Mouse (Mus musculus) midbrain, embryonic 16.5 days (tissue): ENCODE measurements around the gene Sfxn4. TPM values are rescaled to one million over a fixed set of nuclear protein-coding genes. Genes with fewer than 3 reads are reported as not detected.

Experiments used
- ATAC-seq: fragments of 200-750 bp; cut with Nextera tagmentation; 2 replicates; pipeline ENCODE4 v1.8.0; 2017; ENCODE audit warnings: moderate TSS enrichment
- H3K27ac ChIP-seq: fragments of 300-500 bp; sonication (generic); 2 replicates; pipeline ENCODE4 v1.5.1; 2014; ENCODE audit warnings: mild to moderate bottlenecking, low read length, mixed read lengths
- H3K27me3 ChIP-seq: fragments of 300-500 bp; sonication (generic); 2 replicates; pipeline ENCODE4 v1.6.1; 2014; ENCODE audit warnings: low read depth, low read length, mixed read lengths; ENCODE audit not compliant: control insufficient read depth, insufficient read depth
- H3K36me3 ChIP-seq: fragments of 300-500 bp; sonication (generic); 2 replicates; pipeline ENCODE4 v1.6.1; 2014; ENCODE audit warnings: mild to moderate bottlenecking, low read length, moderate library complexity, mixed read lengths; ENCODE audit not compliant: control insufficient read depth, insufficient read depth
- H3K4me1 ChIP-seq: fragments of 300-500 bp; sonication (generic); 2 replicates; pipeline ENCODE4 v1.6.1; 2014; ENCODE audit warnings: mild to moderate bottlenecking, low read length, mixed read lengths; ENCODE audit not compliant: control insufficient read depth, insufficient read depth
- H3K4me2 ChIP-seq: fragments of 300-500 bp; sonication (generic); 2 replicates; pipeline ENCODE4 v1.6.1; 2014; ENCODE audit warnings: mild to moderate bottlenecking, low read length, mixed read lengths
- H3K4me3 ChIP-seq: fragments of 300-500 bp; sonication (generic); 2 replicates; pipeline ENCODE4 v1.5.1; 2014; ENCODE audit warnings: low read depth, mild to moderate bottlenecking, low read length, moderate library complexity, mixed read lengths
- H3K9ac ChIP-seq: fragments of 300-500 bp; sonication (generic); 2 replicates; pipeline ENCODE4 v1.6.1; 2014; ENCODE audit warnings: low read depth, low read length, mixed read lengths
- H3K9me3 ChIP-seq: fragments of 300-500 bp; sonication (generic); replicated peaks from 2 replicates; pipeline ENCODE4 v1.6.1; 2014; ENCODE audit warnings: mild to moderate bottlenecking, low read length, mixed read lengths; ENCODE audit not compliant: control insufficient read depth, poor library complexity, severe bottlenecking
- WGBS: fragments of 180-500 bp; shearing (Covaris S2); extraction: QIAGEN DNeasy Blood & Tissue Kit; methylation state at CpG from one replicate; pipeline ENCODE4 v1.1.7; 2014; 5-methylcytosine and 5-hydroxymethylcytosine counted together
- polyA plus RNA-seq: library from polyadenylated mRNA; unstranded; fragments of >200 nt; fragmentation: Nextera tagmentation; extraction: Ambion mirVana; gene quantifications from 2 replicates; pipeline ENCODE4 v1.2.1, GENCODE M21; 2015

The Sfxn4 gene
- polyA plus RNA-seq, 1 experiment from 2014 or later, result 11.7 TPM

GRCm38 (mm10) chr19:60811098-60812035 lies 49.9 kb downstream of the Sfxn4 start, which contains the start of gene Fam45a:
Fam45a (plus strand) TSS chr19:60811585.
- Histone ChIP-seq H3K4me1 (peaks cover 9% of the 10 kb centered on the region), H3K9me3 (no peaks in the 10 kb centered on the region), H3K36me3 (peaks cover 5% of the 10 kb centered on the region; the same call in 1 of the 2 replicates), H3K27me3 (no peaks in the 10 kb centered on the region), H3K27ac (peak within 1 kb of the TSS; percentile 77), H3K4me2 (peak within 1 kb of the TSS; percentile 67), H3K9ac (peak within 1 kb of the TSS; percentile 80), H3K4me3 (peak within 1 kb of the TSS; percentile 63)
- WGBS, result 2% methylated on average over 29 of the region's 45 CpGs
- peak; percentile 100 for ATAC-seq

GRCm38 (mm10) chr19:60809927-60810326 lies 51.4 kb downstream of the Sfxn4 start:
- H3K9ac ChIP-seq, result no peak overlapping the region
- no peak for ATAC-seq
- 93% methylated on average over 2 of the region's 2 CpGs for WGBS
- H3K4me2 ChIP-seq, result no peak overlapping the region
- H3K4me3 ChIP-seq, result no peak overlapping the region
- no peak overlapping the region for H3K27ac ChIP-seq
- H3K36me3 ChIP-seq, result no peaks in the 10 kb centered on the region; the same call in 1 of the 2 replicates
- H3K9me3 ChIP-seq, result no peaks in the 10 kb centered on the region
- peaks cover 9% of the 10 kb centered on the region for H3K4me1 ChIP-seq
- H3K27me3 ChIP-seq, result no peaks in the 10 kb centered on the region

DNA sequence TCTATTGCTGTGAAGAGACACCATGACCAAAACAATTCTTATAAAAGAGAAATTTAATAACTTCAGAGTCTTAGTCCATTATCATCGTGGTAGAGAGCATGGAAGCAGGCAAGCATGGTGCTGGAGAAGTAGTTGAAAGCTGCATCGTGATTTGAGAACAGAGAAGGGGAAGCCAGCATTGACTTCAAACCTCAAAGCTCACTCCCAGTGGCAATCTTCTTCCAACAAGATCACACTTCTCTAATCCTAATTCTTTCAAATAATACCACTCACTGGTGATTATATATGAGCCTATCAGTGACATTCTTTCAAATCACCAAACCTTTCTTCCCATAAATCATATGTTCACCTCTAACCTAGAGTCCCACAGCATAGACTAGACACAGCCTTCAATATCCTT lies 56.4 kb downstream of the Sfxn4 start:
- no peak for ATAC-seq
- no peaks in the 10 kb centered on the region for H3K27me3 ChIP-seq
- H3K9ac ChIP-seq, result no peak overlapping the region
- H3K4me2 ChIP-seq, result no peak overlapping the region
- no peak overlapping the region for H3K27ac ChIP-seq
- 61% methylated on average over 2 of the region's 2 CpGs for WGBS
- H3K4me3 ChIP-seq, result no peak overlapping the region
- H3K9me3 ChIP-seq, result no peaks in the 10 kb centered on the region
- no peaks in the 10 kb centered on the region for H3K4me1 ChIP-seq
- no peaks in the 10 kb centered on the region for H3K36me3 ChIP-seq

DNA sequence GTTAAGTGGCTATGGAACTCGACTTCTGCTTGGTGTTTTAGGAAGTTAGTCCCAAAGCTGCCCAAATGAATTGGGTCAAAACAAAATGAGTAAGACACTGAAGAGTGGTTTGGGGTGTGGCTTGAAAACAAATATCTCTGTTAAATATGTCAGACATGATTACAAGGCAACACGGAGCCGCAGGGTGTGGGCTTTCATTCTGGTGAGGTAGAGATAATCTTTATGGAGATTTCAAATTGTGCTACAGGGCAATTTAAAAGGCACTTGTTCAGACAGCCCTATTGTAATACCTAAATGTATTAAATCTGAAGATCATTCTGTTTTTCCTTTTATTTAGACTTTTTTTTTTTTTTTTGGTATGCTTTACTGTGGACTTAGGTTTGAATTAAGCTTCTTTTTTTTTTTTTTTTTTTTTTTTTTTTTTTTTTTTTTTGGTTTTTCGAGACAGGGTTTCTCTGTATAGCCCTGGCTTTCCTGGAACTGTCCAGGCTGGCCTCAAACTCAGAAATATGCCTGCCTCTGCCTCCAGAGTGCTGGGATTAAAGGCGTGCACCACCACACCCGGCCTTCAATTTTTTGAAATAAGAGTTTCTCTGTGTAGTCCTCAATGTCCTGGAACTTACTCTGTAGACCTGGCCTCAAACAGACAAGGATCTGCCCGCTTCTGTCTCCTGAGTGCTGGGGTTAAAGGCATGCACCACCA lies 61.3 kb downstream of the Sfxn4 start:
- H3K27me3 ChIP-seq, result no peaks in the 10 kb centered on the region
- H3K4me3 ChIP-seq, result no peak overlapping the region
- H3K36me3 ChIP-seq, result no peaks in the 10 kb centered on the region
- no peak overlapping the region for H3K4me2 ChIP-seq
- no peaks in the 10 kb centered on the region for H3K4me1 ChIP-seq
- no peak for ATAC-seq
- WGBS, result 76% methylated on average over 7 of the region's 7 CpGs
- H3K9me3 ChIP-seq, result no peaks in the 10 kb centered on the region
- no peak overlapping the region for H3K9ac ChIP-seq
- H3K27ac ChIP-seq, result no peak overlapping the region

GRCm38 (mm10) chr19:60797415-60797814 lies 63.9 kb downstream of the Sfxn4 start:
- no peaks in the 10 kb centered on the region for H3K9me3 ChIP-seq
- no peak overlapping the region for H3K9ac ChIP-seq
- H3K36me3 ChIP-seq, result no peaks in the 10 kb centered on the region
- no peak overlapping the region for H3K4me2 ChIP-seq
- H3K4me1 ChIP-seq, result no peaks in the 10 kb centered on the region
- no peak overlapping the region for H3K4me3 ChIP-seq
- no peaks in the 10 kb centered on the region for H3K27me3 ChIP-seq
- H3K27ac ChIP-seq, result no peak overlapping the region
- ATAC-seq, result no peak
- WGBS, result 97% methylated on average over 2 of the region's 2 CpGs

DNA sequence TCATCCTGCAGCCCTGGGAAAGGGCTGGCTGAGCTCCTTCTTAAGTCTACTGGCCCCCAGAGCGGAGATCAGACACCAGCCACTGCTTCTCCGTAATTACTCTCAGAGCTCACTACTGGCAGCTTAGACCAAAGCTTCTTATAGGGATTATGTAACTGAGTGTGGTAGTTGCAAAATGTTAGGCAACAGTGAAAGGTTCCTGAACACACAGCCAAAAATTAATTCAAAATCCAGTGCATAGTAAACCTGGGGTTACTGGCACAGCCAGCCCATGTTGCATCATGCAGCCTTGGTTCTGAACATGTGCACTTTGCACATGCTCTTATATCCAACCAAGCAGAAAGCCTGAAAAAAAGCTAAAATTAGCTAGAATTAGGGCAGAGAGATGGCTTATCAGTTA lies 66.0 kb downstream of the Sfxn4 start:
- 70% methylated on average over 2 of the region's 2 CpGs for WGBS
- H3K27me3 ChIP-seq, result no peaks in the 10 kb centered on the region
- no peak for ATAC-seq
- peaks cover 5% of the 10 kb centered on the region; the same call in 1 of the 2 replicates for H3K4me1 ChIP-seq
- no peak overlapping the region for H3K4me3 ChIP-seq
- no peak overlapping the region for H3K4me2 ChIP-seq
- no peaks in the 10 kb centered on the region for H3K9me3 ChIP-seq
- H3K9ac ChIP-seq, result no peak overlapping the region
- no peak overlapping the region for H3K27ac ChIP-seq
- no peaks in the 10 kb centered on the region for H3K36me3 ChIP-seq

DNA sequence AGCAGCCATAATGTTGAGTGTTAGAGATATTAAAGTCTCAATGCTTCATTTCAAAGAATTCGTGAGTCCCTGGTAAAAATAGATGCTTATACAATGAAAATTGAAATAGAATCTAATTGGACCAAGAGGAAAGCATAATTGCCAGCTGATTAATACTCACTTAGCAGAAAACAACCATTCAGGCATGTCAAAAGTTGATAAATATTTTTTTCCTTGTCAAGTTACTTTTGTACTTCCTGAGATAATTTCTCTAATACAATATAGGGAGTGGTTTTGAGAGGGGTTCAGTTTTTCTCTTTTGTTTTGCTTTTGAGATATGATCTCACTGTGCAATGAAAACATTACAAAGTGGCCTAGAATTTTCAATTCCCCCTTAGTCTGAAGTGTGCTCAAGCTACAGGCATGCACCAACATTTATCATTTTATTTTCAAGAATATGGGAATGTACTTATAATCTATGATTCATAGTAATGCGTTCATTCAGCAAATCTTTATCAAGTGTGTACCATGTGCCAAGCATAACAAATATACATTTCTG lies 68.0 kb downstream of the Sfxn4 start:
- Histone ChIP-seq H3K9me3 (no peaks in the 10 kb centered on the region), H3K4me1 (peaks cover 10% of the 10 kb centered on the region), H3K27ac (no peak overlapping the region), H3K36me3 (no peaks in the 10 kb centered on the region), H3K4me3 (no peak overlapping the region), H3K4me2 (no peak overlapping the region), H3K9ac (no peak overlapping the region), H3K27me3 (no peaks in the 10 kb centered on the region)
- 85% methylated on average over 2 of the region's 2 CpGs for WGBS
- no peak for ATAC-seq

DNA sequence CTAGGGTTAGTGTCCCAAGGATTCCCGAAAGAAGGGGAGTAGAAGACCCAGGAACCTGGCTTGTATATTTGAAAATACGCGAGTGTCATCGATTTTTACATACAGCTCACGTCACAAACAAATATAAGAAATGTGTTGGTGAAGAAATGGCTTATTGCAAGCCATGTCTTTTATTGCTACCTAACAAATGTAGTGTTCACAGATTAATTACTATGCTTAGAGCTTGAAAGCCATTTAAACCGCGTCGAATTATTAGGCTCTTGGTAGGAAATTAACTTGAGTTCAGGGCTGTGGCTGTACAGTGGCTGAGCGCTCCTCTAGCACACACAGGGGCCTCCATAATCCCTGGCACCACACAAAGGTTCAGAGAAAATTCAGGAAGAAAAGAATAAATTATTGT lies 70.1 kb downstream of the Sfxn4 start:
- Histone ChIP-seq H3K27me3 (no peaks in the 10 kb centered on the region), H3K27ac (peak overlapping the region; percentile 96), H3K4me2 (peak overlapping the region; percentile 71), H3K4me3 (peak overlapping the region; percentile 73), H3K4me1 (peaks cover 22% of the 10 kb centered on the region), H3K9ac (peak overlapping the region; percentile 96), H3K36me3 (no peaks in the 10 kb centered on the region), H3K9me3 (no peaks in the 10 kb centered on the region)
- ATAC-seq, result peak; percentile 37; the same call in 1 of the 2 replicates
- WGBS, result 15% methylated on average over 9 of the region's 9 CpGs
